Mouse (Mus musculus) olfactory bulb, adult 2 months (tissue): Measurements from ENCODE around the gene Gm10160.

Source experiments
- CTCF ChIP-seq: fragments of 200-500 bp; IDR thresholded peaks from 2 replicates; pipeline ENCODE4 v1.5.1; 2012; ENCODE audit warnings: low read depth, mild to moderate bottlenecking, low read length, moderate library complexity; ENCODE audit not compliant: insufficient read depth
- POLR2A ChIP-seq: fragments of 200-500 bp; IDR thresholded peaks from 2 replicates; pipeline ENCODE4 v1.6.1; 2012; ENCODE audit warnings: mild to moderate bottlenecking, low read depth, low read length, moderate library complexity; ENCODE audit not compliant: insufficient read depth

- TF ChIP-seq CTCF: no peak
- TF ChIP-seq POLR2A: no peak
These were observed at the start of gene Gm10160 for GRCm38 (mm10) chr7:81855694-81856093.
